Mouse (Mus musculus): ENCODE data around the gene 1810010D01Rik.
A peak's percentile ranks its signal among the peaks of the same experiment; 100 is the strongest.

1810010D01Rik gene

GRCm38 (mm10) chr7:145211680-145212659 is 4.1 kb upstream of the 1810010D01Rik start:
- DNase-seq, result no peak

DNA sequence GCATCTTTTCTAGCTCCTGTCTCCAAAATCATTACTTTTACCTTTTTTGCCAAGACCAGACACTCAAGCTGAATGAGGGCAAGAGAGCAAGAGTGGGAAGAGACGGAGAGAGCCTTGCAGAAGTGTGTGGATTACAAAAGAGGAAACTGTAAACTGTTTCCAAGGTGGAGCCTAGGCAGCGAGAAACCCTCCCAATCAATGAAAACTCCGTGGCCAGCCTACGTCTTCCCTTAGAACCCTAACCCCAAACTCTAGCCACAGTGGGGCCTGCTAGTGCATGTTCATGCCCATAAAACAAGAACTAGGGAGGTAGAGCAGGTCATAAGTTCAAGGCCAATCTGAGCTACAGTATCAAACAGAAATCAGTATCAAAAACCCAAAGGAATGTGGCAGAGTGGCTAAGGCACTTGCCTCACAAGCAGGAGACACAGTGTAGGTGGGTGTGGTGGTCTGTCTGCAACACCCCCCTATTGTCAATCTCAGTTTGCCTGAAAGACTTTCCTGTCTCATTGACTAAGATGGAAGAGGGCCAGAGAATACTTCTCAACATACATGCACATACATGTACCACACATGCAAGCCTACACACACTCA is 2.7 kb upstream of the 1810010D01Rik start:
- DNase-seq, result no peak

DNA sequence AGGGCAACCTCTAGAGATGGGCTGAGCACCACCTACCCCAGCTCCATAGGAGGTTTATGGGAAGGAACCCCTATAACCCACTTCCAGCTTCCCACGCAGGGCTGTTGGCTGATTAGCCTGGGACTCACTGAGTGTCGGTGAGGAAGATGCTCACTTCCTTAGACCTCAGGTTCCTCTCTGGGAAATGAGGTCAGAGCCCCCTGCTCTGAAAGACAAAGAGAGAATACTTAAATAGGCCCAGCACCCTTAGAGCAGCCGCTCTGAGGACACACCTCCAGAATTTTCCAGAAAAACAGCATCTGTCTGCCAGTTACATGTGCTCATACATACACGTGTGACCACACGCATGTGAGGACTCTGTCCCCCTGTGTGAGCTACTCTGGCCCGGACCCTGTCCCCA is 1.1 kb downstream of the 1810010D01Rik start:
- no peak for DNase-seq

DNA sequence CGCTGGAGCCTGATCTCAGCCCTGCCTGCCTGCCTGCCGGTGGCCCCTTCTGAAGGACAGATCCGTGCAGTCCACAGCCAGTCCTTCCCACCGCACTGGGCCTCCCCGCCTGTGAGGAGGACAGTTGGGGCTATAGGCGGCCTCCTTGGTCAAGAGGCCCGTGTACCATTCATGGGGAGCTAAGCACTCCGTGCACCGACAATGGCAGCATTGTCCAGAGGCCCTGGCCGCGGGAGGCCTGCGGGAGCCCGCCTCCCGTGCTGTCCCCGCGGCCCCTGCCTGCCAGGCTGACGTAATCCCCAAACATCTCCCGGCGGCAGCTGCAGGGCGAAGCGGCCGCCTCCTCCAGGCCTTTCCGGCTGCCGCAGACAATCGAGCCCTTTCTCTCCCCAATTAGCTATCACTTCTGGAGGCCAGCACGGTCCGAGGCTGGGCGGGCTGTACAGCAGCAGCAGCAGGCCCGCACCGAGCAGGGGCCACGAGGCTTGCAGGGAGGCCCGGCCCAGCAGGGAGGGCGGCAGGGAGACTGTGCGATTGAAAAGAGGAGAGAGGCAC is 1.8 kb downstream of the 1810010D01Rik start:
- peak; percentile 86 for DNase-seq

DNA sequence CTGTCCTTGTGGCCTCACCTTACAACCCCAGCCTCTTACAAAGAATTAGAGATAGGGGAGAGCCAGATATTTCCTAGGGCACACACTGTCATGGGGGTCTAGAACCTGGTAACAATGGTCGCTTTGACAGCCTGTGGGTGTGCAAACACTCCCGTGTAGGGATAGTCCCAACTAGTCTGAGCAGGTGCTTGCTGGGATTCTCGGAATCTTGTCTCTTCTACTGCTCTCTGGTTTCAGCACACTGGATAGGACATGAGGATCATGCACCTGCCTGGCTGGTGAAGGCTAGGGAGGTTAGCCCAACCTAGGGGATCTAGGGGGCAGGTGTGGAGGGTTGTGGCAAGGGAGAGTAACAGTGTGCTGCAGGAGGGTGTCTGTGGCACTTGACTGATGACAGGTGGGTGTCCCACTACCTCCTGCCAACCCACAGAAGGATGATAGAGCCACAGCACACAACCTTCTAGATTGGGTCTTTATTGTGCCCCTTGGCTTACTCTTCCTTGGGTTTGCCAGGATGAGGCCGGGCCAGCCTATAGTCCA is 2.5 kb downstream of the 1810010D01Rik start:
- DNase-seq, result no peak

GRCm38 (mm10) chr7:145199711-145200110 is 8.2 kb downstream of the 1810010D01Rik start:
- no peak for DNase-seq

GRCm38 (mm10) chr7:145198223-145198714 is 9.7 kb downstream of the 1810010D01Rik start:
- peak; percentile 70 for DNase-seq

GRCm38 (mm10) chr7:145197711-145198110 is 10.2 kb downstream of the 1810010D01Rik start:
- no peak for DNase-seq

DNA sequence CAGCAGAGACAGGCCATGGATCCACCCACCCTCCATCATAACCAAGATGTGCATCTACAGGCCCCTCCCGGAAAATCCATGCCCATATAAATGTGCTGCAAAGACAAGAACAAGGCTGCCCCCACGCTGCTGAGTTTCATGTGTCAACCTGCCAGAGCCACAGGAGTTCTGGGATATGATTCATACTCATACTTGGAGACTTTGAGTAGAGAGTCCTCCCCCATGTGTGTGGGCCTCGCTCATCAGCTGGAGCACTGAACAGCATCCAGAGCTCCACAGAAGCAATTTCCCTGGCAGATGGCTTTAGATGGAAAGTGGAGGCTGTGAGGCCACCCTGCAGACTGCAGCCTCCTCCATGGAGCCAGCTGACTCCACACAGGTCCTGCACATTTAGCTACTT is 10.9 kb downstream of the 1810010D01Rik start:
- DNase-seq, result no peak

GRCm38 (mm10) chr7:145196340-145196739 is 11.6 kb downstream of the 1810010D01Rik start:
- DNase-seq, result no peak

DNA sequence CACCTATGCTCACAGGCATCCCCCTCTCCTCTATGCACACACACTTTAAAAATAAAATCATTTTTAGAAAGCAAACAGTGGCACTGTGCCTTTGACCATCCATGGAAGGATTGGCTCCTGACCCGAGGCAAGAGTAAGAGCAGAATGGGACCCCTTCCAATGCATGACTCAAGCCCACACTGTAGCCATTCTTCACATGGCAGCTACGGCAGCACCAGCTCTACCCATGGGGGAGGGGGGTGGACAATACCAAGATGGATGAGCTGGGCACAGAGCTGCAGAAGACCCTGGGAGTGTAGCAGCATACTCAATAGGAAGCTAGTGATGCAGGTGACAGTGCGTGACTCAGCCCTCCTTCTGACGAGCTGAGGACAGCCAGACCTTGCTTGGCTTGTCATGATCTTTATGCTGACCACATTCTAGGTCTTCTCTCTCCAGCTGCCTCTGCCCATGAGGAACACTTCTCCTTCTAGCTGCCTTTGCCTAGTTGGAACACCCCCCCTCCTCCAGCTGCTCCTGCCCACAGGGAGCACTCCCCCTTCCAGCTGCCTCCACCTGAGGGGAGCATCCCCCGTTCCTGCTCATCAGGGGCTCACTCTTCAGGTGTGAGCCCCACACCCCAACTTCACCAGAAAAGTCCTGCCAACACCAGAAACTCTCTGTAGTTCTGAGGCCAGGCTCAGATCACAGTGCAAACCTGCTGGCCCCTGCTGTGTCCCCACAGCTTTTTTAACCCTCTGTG is 12.6 kb downstream of the 1810010D01Rik start:
- DNase-seq, result peak; percentile 53

- peak; percentile 87 for DNase-seq
These were observed 13.3 kb downstream of the 1810010D01Rik start for GRCm38 (mm10) chr7:145194455-145195161.

DNA sequence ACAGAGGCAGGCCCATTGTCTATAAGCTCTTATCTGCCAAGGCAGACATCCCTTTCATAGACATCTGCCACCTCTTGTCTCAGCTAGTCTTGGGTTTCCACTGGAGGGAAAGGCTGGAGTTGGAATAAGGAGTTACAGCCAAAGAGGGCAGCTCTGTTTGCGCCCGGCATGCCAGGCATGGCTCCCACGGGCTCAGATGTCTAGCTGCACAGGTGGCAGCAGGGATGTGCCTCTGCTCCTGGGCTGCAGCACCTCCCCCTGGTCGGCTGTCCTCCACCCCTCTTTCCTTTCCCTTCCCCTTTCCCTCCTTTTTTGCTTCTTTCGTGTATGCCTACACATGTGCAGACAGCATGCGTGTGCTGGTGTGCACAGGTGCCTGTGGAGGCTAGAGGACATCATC is 15.1 kb downstream of the 1810010D01Rik start:
- no peak for DNase-seq

GRCm38 (mm10) chr7:145190520-145190919 is 17.4 kb downstream of the 1810010D01Rik start:
- no peak for DNase-seq

DNA sequence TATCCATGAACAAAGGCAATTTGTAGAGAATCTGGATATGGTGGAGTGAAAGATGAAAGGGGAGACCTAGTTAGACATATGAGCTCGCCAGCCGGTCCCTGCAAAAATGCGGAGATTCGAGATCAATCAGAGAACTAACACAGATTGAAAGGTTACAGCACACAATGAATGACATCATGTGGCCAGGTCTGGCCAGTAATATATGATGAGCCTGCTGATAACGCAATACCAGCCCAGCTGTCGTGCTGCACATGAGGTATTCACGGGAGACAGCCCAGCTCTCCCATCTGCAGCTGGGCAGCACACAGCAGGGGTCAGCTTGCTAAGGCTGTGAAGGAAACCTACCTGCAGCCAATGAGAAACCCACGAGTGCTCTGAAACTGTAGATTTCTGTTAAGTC is 18.6 kb downstream of the 1810010D01Rik start:
- no peak for DNase-seq

- DNase-seq, result no peak
These were observed 20.1 kb downstream of the 1810010D01Rik start for GRCm38 (mm10) chr7:145187802-145188201.

- peak; percentile 88 for DNase-seq
These were observed 25.5 kb downstream of the 1810010D01Rik start for GRCm38 (mm10) chr7:145182388-145182787.

- peak; percentile 27 for DNase-seq
These were observed 26.4 kb downstream of the 1810010D01Rik start for GRCm38 (mm10) chr7:145181376-145182034.

DNA sequence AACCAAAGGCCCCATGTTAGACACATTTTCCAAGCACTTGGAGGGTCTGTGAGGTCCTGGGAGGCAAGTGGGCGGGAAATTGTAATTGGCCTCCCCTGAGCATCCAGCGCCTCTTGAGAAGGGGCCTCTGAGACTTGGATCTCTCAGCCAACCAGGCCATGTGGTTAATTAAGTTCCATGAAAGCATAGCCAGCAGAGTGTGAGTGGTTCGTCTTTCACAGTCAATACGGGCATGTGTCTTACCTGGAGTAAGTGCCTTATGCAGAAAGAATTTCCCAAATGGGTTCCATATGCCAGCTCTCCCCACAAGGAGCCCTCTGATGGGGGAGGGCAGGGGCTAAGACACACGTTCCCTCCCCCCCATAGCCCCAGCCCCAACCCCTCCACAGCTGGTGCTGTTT is 28.2 kb downstream of the 1810010D01Rik start:
- no peak for DNase-seq

- no peak for DNase-seq
These were observed 30.9 kb downstream of the 1810010D01Rik start for GRCm38 (mm10) chr7:145176750-145177589.

Measured in lung, postnatal 10 days (tissue).